Mouse (Mus musculus) ZHBTc4 (cell line): Measurements from ENCODE around the gene Fbxo28.
A peak's percentile ranks its signal among the peaks of the same experiment; 100 is the strongest.

Experiments
- DNase-seq: peaks from one replicate; pipeline ENCODE4 v3.0.0-alpha.2; 2011; ENCODE audit warnings: low read depth, low spot score

The Fbxo28 gene

DNA sequence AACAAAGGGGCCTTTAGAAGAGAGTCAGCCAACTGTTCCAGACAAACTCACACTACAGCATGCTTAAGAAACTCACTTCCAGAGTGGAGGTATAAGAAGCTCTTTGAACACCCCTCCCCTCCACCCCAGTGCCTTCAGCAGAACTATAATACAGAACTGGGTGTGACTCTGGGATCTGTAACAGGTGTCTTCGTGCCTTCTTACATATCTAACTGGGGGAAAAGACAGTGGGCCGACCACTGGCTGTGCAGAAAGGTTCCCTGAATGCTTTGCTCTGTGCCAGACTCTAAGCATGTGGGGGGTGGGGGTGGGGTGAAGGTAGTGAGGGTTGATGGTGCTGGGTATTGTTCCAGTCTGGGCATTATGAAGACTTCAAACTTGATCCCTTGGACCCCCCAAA lies 52.8 kb downstream of the Fbxo28 start:
- DNase-seq: no peak

DNA sequence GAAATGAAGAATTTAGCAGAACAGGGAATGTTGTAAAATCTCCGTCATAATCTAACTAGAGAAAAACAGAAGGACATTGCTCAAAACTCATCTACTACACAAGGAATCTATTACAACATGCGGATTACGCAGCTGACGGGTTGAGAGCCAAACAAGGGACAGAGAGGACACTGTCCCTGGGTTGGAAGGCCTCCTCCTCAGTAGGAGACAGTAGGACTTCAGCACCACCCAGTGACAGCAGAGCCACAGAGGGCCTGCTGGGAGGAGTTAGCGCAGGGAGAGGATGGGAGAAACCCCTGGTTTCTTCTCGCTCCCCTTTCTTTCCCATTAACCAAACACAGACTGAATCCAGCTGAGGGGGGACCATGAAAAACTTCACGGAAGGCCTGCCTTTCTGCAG lies 53.6 kb downstream of the Fbxo28 start:
- DNase-seq: no peak

DNA sequence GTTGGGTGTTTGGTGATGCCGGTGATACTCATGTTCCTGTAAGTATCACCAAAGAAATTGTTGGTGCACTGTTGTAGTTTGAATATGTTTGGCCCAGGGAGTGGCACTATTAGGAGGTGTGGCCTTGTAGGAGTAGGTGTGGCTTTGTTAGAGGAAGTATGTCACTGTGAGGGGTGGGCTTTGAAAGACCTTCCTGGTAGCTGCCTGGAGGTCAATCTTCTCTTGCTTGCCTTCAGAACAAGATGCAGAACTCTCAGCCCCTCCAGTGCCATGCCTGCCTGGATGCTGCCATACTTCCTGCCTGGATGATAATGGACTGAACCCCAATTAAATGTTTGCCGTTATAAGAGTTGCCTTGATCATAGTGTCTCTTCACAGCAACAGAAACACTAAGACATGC lies 56.6 kb downstream of the Fbxo28 start:
- DNase-seq: peak; percentile 51

DNA sequence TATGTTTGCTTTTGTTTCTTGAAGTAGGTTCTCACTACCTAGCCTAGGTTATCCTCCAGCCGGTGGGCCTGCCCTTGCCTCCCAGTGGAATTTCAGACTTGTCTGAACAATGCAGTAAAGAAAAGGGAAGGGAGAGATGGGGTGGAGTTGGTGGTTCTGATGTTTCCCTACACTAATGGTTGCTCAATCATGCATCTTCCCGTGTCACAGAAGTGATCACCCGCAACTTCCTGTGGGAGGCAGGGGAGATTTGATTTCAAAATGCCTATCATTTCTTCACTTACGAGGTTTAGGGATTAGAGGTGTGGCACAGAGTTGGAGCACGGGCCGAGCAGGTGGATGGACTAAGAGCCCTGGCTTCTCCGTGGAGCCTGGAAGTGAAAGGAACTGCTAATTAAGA lies 58.2 kb downstream of the Fbxo28 start:
- DNase-seq: peak; percentile 62

DNA sequence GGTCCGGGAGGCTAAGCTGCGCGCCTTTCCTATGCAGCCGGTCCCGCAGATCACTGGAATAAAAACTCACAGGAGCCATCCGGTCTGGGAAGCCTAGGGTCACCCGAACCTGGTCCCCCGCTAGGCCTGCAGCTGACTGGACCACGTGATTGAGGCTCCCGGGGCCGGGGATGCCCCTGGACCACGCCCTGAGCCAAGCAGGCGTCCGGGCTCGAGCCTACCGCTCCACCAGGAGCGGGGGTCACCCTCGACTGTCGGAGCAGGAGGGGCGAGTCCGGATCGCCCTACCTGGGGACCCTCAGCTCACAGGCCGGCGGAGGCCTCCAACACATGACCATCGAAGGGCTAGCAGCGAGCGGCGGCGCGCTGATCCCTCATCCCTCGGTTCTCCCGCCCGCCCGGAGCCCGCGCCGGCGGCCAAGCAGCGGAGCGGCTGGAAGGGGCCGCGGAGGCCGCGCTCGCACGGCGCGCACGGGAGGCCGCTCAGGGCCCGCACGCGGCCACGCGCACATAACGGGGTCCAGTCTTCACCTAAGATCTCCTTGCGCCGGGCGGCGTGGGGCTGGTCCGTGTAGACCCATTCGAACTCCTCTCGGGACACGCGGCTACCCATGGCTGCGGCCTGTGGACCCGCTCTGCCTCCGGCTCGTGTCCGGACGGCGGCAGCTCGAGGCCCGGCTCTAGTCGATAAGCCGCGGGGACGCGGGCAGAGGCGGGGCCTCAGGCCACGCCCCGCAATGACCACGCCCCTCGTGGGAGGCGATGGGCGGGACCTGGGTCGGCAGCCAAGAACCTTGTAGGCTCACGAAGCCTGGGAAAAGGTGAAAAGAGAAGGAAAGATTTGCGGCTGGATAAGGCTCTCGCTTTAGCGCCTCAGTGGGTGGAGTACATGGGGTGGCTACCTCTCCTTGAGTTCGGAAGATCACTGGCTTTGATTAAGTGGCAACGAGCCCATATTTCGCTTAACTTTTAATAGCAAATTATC lies 59.0 kb downstream of the Fbxo28 start, which contains the start of gene Degs1:
Gene Degs1 (minus strand): TSS at position 714 of the 985 bp plus-strand sequence.
- peak; percentile 99 for DNase-seq

DNA sequence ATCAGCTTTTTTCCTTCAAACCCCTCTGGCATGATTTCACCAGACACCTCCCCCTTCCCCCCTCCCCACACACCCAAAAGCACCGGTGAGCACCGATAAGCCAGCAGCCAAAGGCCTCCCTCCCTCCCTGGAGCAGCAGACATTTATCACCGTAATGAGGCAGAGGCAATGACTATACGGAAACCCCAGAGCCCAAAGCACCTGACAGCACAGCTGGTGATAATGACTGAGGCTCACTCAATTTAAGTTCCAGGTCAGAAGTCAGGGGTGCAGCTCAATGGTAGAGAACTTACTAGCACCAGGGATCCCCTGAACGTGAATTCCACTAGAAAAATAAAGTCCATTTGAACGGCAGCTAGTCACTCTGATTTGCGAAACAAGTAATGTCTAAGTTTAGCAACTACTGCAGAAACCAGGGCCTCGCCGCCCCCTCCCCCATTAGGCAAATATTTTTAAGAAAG lies 60.1 kb downstream of the Fbxo28 start:
- peak; percentile 28 for DNase-seq

DNA sequence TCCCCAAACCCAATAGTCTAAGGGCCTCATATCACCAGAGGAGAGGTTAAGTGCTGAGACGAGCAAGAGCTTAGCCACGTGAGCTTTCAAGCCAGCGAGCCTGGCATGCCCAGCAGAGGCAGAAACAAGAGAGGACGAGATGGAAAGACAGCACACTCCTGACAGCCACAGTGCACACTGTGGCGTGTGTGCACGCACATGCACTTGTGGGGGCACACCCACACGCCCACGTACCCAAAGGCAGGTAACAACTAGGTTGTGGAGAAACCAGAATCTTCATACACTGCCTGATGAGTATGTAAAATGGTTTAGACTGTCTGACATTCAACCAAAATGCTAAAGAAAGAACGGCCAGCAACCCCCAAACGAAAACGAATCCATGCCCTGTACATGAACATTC lies 60.9 kb downstream of the Fbxo28 start:
- no peak for DNase-seq

DNA sequence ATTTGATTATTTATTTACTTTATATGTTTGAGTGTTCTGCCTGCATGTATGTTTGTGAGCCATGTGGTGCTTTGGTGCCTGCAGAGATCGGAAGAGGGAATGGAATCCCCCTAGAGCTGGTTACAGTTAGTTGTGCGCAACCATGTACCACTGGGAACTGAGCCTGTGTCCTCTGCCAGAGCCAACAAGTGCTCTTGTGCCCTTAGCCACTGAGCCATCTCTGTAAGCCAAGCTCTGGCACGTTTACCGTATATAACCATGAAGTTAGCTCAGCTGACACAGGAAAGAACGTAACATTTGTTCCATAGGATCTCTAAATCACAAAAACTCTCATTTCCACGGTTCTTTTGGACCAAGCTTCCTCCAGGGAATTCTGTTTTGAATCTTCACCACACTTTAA lies 61.4 kb downstream of the Fbxo28 start:
- DNase-seq: no peak

DNA sequence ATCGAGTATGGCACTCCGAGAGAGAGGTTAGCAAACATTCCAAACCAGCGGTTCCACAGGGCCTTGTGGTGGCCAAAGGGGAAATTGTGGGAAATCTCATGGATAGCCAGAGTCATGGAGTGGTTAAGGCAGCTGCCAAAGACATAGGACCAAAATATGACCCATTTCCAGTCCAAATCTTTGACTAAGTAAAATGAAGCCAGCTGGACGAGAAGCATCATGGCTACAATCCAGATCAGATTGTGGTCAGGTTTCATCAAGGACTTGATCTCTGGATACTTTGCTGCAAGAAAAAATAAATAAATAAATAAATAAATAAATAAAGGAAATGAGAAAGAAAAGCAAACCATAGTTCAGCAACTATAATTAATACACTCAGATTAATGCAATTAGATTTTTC lies 62.0 kb downstream of the Fbxo28 start:
- no peak for DNase-seq

DNA sequence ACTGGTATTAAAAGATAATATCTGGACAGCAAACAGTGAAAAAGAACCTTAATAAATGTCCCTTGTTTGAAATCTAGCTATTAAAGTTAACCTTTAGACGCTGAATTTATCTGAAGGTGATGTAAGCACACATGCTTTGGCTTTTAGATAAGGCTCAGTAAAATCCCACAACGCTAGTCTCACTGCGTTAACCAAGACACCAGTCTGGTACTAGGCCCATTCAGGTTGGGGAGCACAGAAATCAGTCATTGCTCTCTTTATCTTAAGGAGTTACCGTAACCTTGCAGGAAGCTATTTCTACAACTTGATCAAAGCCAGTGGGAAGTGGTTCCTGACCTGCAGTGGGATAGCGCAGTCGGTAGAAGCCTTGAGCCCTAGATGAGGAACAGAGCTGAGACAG lies 66.3 kb downstream of the Fbxo28 start:
- DNase-seq: no peak

DNA sequence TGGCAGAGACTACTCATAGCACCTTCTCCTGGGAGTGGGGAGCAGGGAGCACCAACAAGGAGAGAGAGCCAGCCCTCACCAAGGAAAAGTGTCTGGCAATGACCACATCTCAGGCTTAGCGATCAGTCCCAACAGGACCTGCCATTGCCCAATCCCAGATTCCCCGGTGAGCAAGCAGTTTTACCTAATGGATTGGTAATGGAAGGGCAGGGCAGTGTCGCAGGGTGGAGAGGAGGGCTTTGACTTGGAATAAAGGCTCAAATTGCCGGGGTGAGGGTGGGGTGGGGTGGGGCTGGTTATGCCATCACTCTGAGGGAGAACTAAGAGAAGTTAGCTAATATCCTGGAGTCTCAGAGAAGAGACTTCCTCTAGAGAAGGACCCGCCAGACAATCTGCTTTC lies 69.8 kb downstream of the Fbxo28 start:
- DNase-seq: peak; percentile 87

DNA sequence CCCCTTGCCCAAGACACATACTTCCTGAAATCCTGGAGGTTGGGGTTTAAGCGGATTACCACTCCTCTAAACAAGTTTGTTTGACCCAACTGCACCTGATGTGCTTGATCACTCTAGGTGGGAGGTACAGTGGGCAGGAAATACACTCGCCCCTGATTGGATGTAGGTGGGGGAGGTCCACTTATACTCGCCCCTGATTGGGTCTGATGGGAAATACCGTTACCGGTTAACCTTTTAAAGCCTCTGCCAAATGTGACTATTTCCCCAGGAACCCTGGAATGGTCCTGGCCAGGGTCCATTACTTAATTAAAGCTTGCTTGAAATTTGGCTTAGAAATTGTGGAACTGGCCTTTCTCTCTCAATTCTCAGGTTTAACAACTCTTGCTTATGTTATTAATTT lies 70.3 kb downstream of the Fbxo28 start:
- DNase-seq: peak; percentile 91

DNA sequence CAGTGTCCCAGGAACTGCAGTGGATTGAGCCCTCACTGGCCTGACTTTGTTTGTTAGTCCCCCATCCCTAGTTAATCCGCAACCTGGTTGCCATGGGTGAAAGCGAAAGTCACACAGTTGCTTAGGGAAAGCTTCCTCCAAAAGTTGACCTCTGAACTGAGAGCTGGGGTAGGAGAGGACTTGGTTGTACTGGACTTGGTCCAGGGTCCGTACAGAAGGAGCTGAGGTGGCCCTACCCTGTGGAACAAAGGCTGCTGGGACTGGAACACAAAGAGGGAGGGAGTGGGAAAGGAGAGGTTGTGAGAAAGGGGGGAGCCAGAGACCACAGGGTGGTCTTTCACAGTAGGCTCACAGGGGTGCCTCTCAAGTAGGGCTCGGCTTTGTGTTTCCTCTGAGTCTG lies 73.1 kb downstream of the Fbxo28 start:
- no peak for DNase-seq

DNA sequence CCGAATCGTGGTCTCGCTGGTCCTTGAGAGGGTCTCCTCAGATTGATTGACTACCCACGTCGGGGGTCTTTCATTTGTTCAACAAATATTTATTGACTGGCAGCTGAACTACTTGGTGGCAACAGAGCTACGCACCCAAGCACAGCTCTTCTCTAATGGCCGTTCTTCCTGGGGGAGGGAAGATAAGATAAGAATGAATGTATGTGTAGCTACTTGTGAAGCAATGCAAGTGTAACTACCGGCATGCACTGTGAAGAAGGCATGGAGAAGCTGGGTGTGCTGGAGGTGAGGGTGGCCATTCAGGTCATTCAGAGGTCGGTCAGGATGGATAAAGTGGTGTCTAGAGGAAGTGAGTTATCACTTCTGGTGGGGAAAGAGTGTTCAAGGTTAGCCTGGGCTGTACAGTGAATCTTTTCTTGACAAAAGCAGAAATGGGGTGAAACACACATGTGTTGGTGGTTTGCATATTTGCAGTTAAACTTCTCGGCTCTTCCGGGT lies 75.4 kb downstream of the Fbxo28 start:
- no peak for DNase-seq
